ENCODE assay signal across 25 mouse cellular contexts in the genomic region with DNA sequence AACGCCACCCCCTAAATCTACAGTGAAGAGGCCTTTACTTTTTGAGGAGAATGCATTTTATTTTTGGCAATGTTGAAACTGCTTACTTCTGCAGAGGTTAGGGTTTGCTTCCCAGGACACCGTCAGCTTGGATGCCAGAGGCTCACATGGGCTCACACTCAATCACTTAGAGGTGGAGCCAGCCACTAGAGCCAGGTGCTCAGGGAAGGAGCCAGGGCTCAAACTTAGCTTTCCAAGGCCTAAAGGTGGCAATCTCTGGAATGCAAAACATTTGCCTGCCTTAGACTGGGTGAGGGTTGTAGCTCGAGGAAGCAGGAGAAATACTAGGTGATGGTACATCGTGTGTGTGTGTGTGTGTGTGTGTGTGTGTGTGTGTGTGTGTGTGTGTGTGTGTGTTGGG.
"Had no signal": no experiment of that assay in that cellular context is flagged by ENCODE, and none has a peak within 500 bp of the region (broad histone marks: within the 10 kb centered on the region; RNA-seq: fewer than 3 reads in every experiment).

No protein-coding gene starts in this region.

- H3K9me3 ChIP-seq: heart, embryonic 13.5 days; heart, embryonic 15.5 days; hindbrain, embryonic 13.5 days; hindbrain, embryonic 15.5 days; kidney, embryonic 15.5 days; limb, embryonic 13.5 days had no signal

- H3K36me3 ChIP-seq: heart, embryonic 13.5 days; heart, embryonic 15.5 days; hindbrain, embryonic 13.5 days; hindbrain, embryonic 15.5 days; kidney, embryonic 15.5 days; limb, embryonic 13.5 days had no signal

- H3K4me1 ChIP-seq: heart, embryonic 15.5 days had no signal

- DNase-seq: forebrain, postnatal 0 days; gastrocnemius, postnatal 14 days; gastrocnemius, postnatal 36 days; heart, adult 11 months; heart, adult 2 months; heart, postnatal 14 days; heart, postnatal 36 days; kidney, adult 11 months; kidney, adult 2 months; kidney, adult 9 months; kidney, postnatal 14 days; kidney, postnatal 36 days; layer of hippocampus, adult 9-11 months; layer of hippocampus, postnatal 36 days; left cerebral cortex, postnatal 4 days had no signal

- ATAC-seq: forebrain, postnatal 0 days; intestine, embryonic 16.5 days had no signal

- H3K27ac ChIP-seq: heart, adult 2 months; heart, embryonic 13.5 days; heart, embryonic 15.5 days; hindbrain, embryonic 13.5 days; hindbrain, embryonic 15.5 days; hindbrain, postnatal 0 days; kidney, embryonic 15.5 days; kidney, postnatal 0 days; limb, embryonic 13.5 days had no signal

- H3K4me2 ChIP-seq: heart, embryonic 11.5 days; heart, embryonic 13.5 days; heart, embryonic 15.5 days; hindbrain, embryonic 13.5 days; hindbrain, embryonic 15.5 days; kidney, embryonic 15.5 days; limb, embryonic 13.5 days had no signal

- H3K27me3 ChIP-seq: heart, embryonic 13.5 days; heart, embryonic 15.5 days; hindbrain, embryonic 13.5 days; hindbrain, embryonic 15.5 days; kidney, embryonic 15.5 days; limb, embryonic 13.5 days had no signal

- H3K4me3 ChIP-seq: heart, adult 2 months; heart, embryonic 13.5 days; heart, embryonic 15.5 days; hindbrain, embryonic 13.5 days; hindbrain, embryonic 15.5 days; kidney, embryonic 15.5 days; limb, embryonic 13.5 days had no signal

- H3K9ac ChIP-seq: forebrain, postnatal 0 days; heart, embryonic 13.5 days; heart, embryonic 15.5 days; hindbrain, embryonic 13.5 days; hindbrain, embryonic 15.5 days; kidney, embryonic 15.5 days; limb, embryonic 13.5 days had no signal
